Mouse (Mus musculus) cerebellum, adult 2 months (tissue): ENCODE data around the gene Napa.

Source experiments
- CTCF ChIP-seq: fragments of 200-500 bp; IDR thresholded peaks from 2 replicates; pipeline ENCODE4 v1.5.1; 2011; ENCODE audit warnings: low read depth, mild to moderate bottlenecking, control low read depth, low read length, moderate library complexity, borderline replicate concordance; ENCODE audit not compliant: insufficient read depth
- POLR2A ChIP-seq: fragments of 200-500 bp; IDR thresholded peaks from 2 replicates; pipeline ENCODE4 v1.6.1; 2011; ENCODE audit warnings: low read length, control low read depth, borderline replicate concordance; ENCODE audit not compliant: insufficient read depth

DNA sequence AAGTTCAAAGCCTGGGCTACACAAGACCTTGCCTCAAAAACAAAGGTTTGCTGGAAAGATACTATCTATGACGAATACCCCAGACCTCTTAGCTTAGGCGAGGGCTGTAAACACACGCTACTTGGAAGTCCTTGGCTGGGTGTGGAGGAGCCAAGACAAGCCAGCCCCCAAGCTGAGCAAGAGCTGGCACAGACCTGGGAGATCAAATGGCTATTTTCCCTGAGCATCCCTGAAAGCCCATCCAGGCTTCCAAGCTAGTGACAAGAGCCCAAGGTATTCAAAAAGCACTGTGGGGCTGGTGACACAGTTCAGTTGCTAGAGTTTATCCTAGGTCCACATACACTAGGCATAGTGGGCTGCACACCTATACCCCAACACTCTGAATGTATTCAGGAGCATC lies 47.7 kb upstream of the Napa start:
- TF ChIP-seq POLR2A, result no peak
- TF ChIP-seq CTCF, result no peak
